Mouse (Mus musculus) left cerebral cortex, adult 18-20 months (tissue): ENCODE measurements around the gene Slc39a7. TPM values are rescaled to one million over a fixed set of nuclear protein-coding genes. Genes with fewer than 3 reads are reported as not detected.
"Not testable (repeated sequence)": the region's sequence is repeated elsewhere in the genome, so short reads cannot be mapped to it uniquely, and the experiment has no call there.

Source experiments
- DNase-seq, 2 experiments: peaks; one replicate each; pipeline ENCODE4 v3.0.0; 2021 to 2022; ENCODE audit warnings: low spot score in 2 of 2, mixed read lengths in 1 of 2
- microRNA-seq, 2 experiments: library from miRNA; unstranded; fragments of <30 nt; microRNA quantifications; one replicate each; pipeline ENCODE4 v1.2.0; 2021
- total RNA-seq, 2 experiments: library from RNA; stranded (reverse); gene quantifications; 2 replicates each; pipeline ENCODE4 v1.2.3; 2021

Slc39a7 gene
- total RNA-seq, 2 experiments from 2014 or later, result 96.1 to 101 TPM

GRCm38 (mm10) chr17:34003426-34003825 lies 28.1 kb downstream of the Slc39a7 start:
- no peak for DNase-seq

GRCm38 (mm10) chr17:34000796-34001195 lies 30.7 kb downstream of the Slc39a7 start:
- DNase-seq, result not testable (repeated sequence)

- peak; percentile 64 to 65 for DNase-seq
Measured at GRCm38 (mm10) chr17:34000150-34000537, 31.3 kb downstream of the Slc39a7 start, which contains the start of gene H2-K1. H2-K1 (minus strand) TSS chr17:34000347.

GRCm38 (mm10) chr17:33999341-34000149 lies 31.9 kb downstream of the Slc39a7 start:
- no peak for DNase-seq

GRCm38 (mm10) chr17:33998697-33999096 lies 32.8 kb downstream of the Slc39a7 start:
- not testable (repeated sequence) for DNase-seq

- not testable (repeated sequence) for DNase-seq
Measured at GRCm38 (mm10) chr17:33997025-33997424, 34.5 kb downstream of the Slc39a7 start.

DNA sequence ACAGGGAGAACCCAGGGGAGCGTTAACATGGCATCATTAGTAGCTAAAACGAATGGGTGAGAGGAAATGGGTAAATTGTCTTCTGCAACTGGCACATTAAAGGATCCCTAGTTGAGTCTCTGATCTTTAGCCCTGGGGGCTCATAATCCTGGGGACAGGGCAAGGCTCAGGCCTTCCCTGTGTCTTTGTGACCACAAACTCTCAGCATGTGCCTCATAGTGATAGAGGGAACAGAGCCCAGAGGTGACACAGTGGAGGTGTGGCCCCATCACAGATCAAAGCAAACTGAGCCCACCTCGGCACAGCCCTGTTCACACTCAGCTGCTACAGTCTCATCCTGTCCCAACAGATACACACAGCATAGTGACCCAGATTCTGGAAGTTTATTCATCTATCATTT lies 35.8 kb downstream of the Slc39a7 start:
- no peak for DNase-seq

DNA sequence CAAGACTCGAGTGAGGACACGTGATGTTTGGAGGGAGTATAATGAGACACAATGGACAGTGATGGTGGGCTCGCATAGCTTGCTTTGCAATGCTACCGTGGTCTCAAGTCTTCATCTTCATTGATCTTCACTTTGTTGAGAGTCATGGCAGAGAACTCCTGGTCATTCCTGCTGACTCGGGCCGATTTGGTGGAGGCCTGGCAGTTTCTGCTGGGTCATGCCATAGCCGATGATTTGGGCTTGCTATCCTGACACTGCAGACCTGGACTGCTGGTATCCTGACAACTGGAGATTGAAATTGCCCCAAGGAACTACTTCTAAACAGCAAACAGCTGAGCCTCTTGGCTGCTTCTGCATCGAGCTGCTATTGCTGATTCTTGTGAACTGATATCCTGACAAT lies 36.5 kb downstream of the Slc39a7 start:
- DNase-seq, result no peak

GRCm38 (mm10) chr17:33991788-33992664 lies 39.5 kb downstream of the Slc39a7 start:
- DNase-seq, result peak in 1 of 2 experiments; percentile 60

- peak in 1 of 2 experiments; percentile 67 for DNase-seq
Measured at GRCm38 (mm10) chr17:33982136-33982535, 49.3 kb downstream of the Slc39a7 start.

DNA sequence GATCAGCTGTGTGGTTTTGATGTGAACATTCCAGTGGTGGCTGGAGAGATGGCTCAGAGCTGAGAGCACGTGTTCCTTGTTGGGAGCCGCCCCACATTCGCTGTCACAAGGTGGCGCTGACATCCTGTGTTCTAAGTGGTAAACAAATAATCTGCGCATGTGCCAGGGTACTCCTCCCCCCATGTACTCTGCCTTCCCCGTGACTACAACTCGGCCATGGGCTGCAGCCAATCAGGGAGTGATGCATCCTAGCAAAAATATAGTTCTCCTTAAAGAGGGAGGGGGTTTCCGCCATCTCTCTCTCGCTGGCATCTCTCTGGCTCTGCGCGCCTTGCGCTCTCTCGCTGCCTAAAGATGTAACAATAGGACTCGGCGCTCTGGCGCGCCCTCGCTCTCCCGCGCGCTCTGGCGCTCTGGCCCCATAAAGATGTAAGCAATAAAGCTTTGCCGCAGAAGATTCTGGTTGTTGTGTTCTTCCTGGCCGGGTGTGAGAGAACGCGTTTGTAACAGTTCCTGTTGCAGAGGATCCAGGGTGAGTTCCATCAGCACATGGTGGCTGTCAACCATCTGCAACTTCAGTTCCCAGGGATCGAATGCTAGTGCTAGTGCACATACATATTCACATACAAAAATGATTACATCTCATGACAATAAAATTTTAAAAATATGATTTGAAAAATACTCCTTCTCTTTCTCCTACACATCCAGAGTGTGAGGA lies 50.1 kb downstream of the Slc39a7 start:
- DNase-seq, result peak; percentile 81 to 87

DNA sequence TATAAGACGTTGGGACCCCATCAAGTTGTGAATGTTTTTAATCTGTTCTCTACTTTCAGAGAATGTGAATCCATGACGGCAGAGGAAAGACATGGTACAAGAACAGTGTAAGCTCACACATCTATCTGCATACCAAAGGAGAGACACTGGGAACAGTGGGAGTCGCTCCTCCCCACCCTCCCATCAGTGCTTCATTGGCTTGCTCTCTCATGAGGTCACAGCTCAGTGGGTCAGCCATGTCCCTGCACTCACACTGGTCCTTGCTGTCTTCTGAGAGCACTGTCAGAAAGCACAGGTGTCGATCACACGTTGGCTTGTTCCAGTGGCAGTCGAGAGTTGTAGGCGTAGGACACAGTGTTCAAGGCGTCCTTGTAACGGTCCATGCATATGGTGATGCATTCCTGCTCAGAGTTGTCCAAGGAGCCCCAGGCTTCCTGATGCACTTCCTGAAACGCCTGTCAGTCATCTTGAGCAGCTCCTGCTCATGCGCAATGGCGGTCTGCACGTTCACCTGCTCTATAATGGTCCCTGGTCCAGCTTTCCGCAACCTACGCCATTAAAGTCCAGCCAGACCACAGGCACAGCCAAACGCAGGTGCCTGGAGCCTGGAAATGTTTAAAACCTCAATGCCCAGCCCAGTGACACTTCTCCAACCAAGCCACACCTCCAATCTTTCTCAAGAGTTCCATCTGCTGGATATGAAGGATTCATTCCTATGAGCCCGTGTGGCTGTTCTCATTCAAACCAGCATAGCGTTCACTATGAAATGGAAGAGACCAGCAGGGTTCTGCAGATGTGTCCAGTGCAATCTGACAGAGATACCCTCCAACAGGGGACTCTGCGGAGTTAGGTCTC lies 51.1 kb downstream of the Slc39a7 start:
- DNase-seq, result no peak

DNA sequence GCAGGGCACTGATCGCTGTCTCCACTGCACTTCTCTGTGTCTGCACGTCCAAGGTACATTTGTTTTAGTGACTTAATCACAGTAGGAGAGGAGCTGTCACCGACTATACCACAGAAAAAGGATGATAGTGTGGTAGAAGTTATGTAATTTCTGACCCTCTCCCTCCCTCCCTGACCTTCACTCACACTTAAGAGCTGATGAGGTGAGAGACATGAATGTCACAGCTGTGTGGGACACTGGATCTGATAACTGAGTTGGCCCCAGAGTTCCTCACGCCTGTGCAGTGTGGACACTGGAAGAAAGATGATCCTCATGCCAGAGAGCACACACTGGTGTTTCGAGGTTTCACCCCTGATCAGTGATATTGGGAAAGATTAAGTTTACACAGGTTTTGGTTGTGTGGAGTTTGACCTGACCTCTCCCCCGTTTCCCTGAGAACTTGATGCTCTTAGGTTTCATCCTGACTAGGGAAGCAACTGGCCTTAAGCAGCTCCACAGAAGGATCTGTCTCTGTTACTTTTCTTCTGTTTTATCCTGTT lies 51.9 kb downstream of the Slc39a7 start:
- DNase-seq, result no peak

DNA sequence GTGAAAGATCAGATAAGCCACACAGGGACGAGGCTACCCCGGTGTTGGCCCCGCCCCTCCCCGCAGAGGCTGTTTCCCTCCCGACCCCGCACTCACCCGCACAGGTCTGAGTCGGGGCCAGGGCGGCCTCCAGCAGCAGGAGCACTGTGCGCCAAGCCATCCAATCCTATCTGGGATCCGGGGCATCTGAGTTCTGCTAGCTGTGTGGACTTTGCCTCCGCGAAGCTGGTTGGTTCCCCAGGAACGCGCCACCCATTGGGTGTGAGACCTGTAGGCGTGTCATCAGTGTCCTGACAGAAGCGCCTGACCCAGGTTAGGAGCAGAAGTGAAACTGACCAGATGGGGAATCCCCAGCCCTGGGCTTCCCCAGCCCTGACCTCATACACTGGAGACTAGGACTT lies 52.9 kb downstream of the Slc39a7 start:
- DNase-seq, result peak in 1 of 2 experiments; percentile 38

Small RNA genes within 50 kb of the gene (microRNA-seq; reads per million reads assigned to microRNA genes)
- gene Mir219a-1 (0 reads per million in 2 experiments), gene Mir219c (0 reads per million in 2 experiments)

Other genes starting within 250 kb of the Slc39a7 start
- 1 to 10 TPM; 1.4 to 2.2 TPM for gene Angptl4, start 249.9 kb downstream of the Slc39a7 start, total RNA-seq
- 10 to 100 TPM; 27.5 to 32.7 TPM for gene Kank3, start 221.2 kb downstream of the Slc39a7 start, total RNA-seq
- gene Rps28, start 207.1 kb downstream of the Slc39a7 start, total RNA-seq, result 100 to 1,000 TPM; 702 to 765 TPM
- 100 to 1,000 TPM; 194 to 196 TPM for gene Ndufa7, start 207.1 kb downstream of the Slc39a7 start, total RNA-seq
- 10 to 100 TPM; 24.2 to 24.4 TPM for gene Cd320, start 188.6 kb downstream of the Slc39a7 start, total RNA-seq
- gene Gm7029, start 157.8 kb downstream of the Slc39a7 start, total RNA-seq, result not detected
- 1 to 10 TPM; 2.5 to 2.8 TPM for gene Kifc1, start 141.0 kb downstream of the Slc39a7 start, total RNA-seq
- under 1 TPM in 1 of 2 experiments, not detected in 1; 0.58 TPM for gene Platr17, start 126.5 kb downstream of the Slc39a7 start, total RNA-seq
- gene Daxx, start 122.3 kb downstream of the Slc39a7 start, total RNA-seq, result 10 to 100 TPM; 27.4 to 34.7 TPM
- gene Tapbp, start 115.8 kb downstream of the Slc39a7 start, total RNA-seq, result 10 to 100 TPM; 42.0 to 53.5 TPM
- 10 to 100 TPM; 33.0 to 35.5 TPM for gene Zbtb22, start 115.8 kb downstream of the Slc39a7 start, total RNA-seq
- 10 to 100 TPM; 62.2 to 63.5 TPM for gene Rgl2, start 102.1 kb downstream of the Slc39a7 start, total RNA-seq
- 10 to 100 TPM; 92.3 to 94.0 TPM for gene Pfdn6, start 91.3 kb downstream of the Slc39a7 start, total RNA-seq
- gene Wdr46, start 91.0 kb downstream of the Slc39a7 start, total RNA-seq, result 10 to 100 TPM; 12.5 to 13.8 TPM
- 1 to 10 TPM; 5.9 to 6.5 TPM for gene B3galt4, start 80.2 kb downstream of the Slc39a7 start, total RNA-seq
- gene Vps52, start 75.9 kb downstream of the Slc39a7 start, total RNA-seq, result 10 to 100 TPM; 71.1 to 71.2 TPM
- 100 to 1,000 TPM; 332 to 337 TPM for gene Rps18, start 75.7 kb downstream of the Slc39a7 start, total RNA-seq
- gene H2-K1, start 31.3 kb downstream of the Slc39a7 start, total RNA-seq, result 10 to 100 TPM; 30.9 to 33.6 TPM
- gene Ring1, start 7.0 kb downstream of the Slc39a7 start, total RNA-seq, result 10 to 100 TPM; 31.6 to 34.6 TPM
- gene H2-Ke6, start 3.6 kb downstream of the Slc39a7 start, total RNA-seq, result 10 to 100 TPM; 39.3 to 43.2 TPM
- gene Rxrb, start 130 bp upstream of the Slc39a7 start, total RNA-seq, result 10 to 100 TPM; 80.6 to 84.1 TPM
- gene Col11a2, start 7.8 kb upstream of the Slc39a7 start, total RNA-seq, result 10 to 100 TPM; 14.5 to 14.6 TPM
- gene H2-Oa, start 60.7 kb upstream of the Slc39a7 start, total RNA-seq, result not detected
- 10 to 100 TPM; 22.3 to 26.5 TPM for gene H2-DMa, start 87.9 kb upstream of the Slc39a7 start, total RNA-seq
- gene Brd2, start 91.0 kb upstream of the Slc39a7 start, total RNA-seq, result 100 to 1,000 TPM; 177 to 179 TPM
- gene H2-DMb2, start 111.6 kb upstream of the Slc39a7 start, total RNA-seq, result 1 to 10 TPM; 1.2 to 1.8 TPM
- 1 to 10 TPM; 2.2 to 2.7 TPM for gene H2-DMb1, start 121.4 kb upstream of the Slc39a7 start, total RNA-seq
- gene Tap1, start 155.9 kb upstream of the Slc39a7 start, total RNA-seq, result 1 to 10 TPM; 3.1 to 3.2 TPM
- 1 to 10 TPM; 2.6 to 2.8 TPM for gene Psmb9, start 156.1 kb upstream of the Slc39a7 start, total RNA-seq
- 1 to 10 TPM; 4.6 to 5.5 TPM for gene Psmb8, start 166.0 kb upstream of the Slc39a7 start, total RNA-seq
- gene Tap2, start 171.8 kb upstream of the Slc39a7 start, total RNA-seq, result 10 to 100 TPM; 10.7 to 11.7 TPM
- under 1 TPM; 0.40 to 0.44 TPM for gene H2-Ob, start 207.2 kb upstream of the Slc39a7 start, total RNA-seq
- 1 to 10 TPM; 3.2 to 5.2 TPM for gene H2-Ab1, start 226.0 kb upstream of the Slc39a7 start, total RNA-seq